Mouse (Mus musculus): ENCODE data around the gene Galnt18.

Gene Galnt18

GRCm38 (mm10) chr7:111550987-111551386 lies 228.8 kb downstream of the Galnt18 start:
- no peak for DNase-seq

- peak; percentile 22 for DNase-seq
Measured at GRCm38 (mm10) chr7:111547069-111547468, 232.7 kb downstream of the Galnt18 start.

GRCm38 (mm10) chr7:111545614-111546013 lies 234.2 kb downstream of the Galnt18 start:
- no peak for DNase-seq

GRCm38 (mm10) chr7:111537946-111538345 lies 241.8 kb downstream of the Galnt18 start:
- DNase-seq = no peak

- DNase-seq = no peak
Measured at GRCm38 (mm10) chr7:111534826-111535405, 244.9 kb downstream of the Galnt18 start.

GRCm38 (mm10) chr7:111528961-111529643 lies 250.7 kb downstream of the Galnt18 start:
- no peak for DNase-seq

GRCm38 (mm10) chr7:111528462-111528861 lies 251.3 kb downstream of the Galnt18 start:
- no peak for DNase-seq

- no peak for DNase-seq
Measured at GRCm38 (mm10) chr7:111520881-111521280, 258.9 kb downstream of the Galnt18 start.

GRCm38 (mm10) chr7:111518581-111519242 lies 261.1 kb downstream of the Galnt18 start:
- DNase-seq = peak; percentile 11

- DNase-seq = no peak
Measured at GRCm38 (mm10) chr7:111516882-111517281, 262.9 kb downstream of the Galnt18 start.

- no peak for DNase-seq
Measured at GRCm38 (mm10) chr7:111515471-111515870, 264.3 kb downstream of the Galnt18 start.

GRCm38 (mm10) chr7:111509167-111509854 lies 270.5 kb downstream of the Galnt18 start:
- DNase-seq = no peak

- no peak for DNase-seq
Measured at GRCm38 (mm10) chr7:111500616-111501015, 279.2 kb downstream of the Galnt18 start.

- DNase-seq = no peak
Measured at GRCm38 (mm10) chr7:111499255-111499790, 280.5 kb downstream of the Galnt18 start.

- no peak for DNase-seq
Measured at GRCm38 (mm10) chr7:111497191-111497590, 282.6 kb downstream of the Galnt18 start.

- no peak for DNase-seq
Measured at GRCm38 (mm10) chr7:111492242-111492949, 287.4 kb downstream of the Galnt18 start.

GRCm38 (mm10) chr7:111491566-111491965 lies 288.2 kb downstream of the Galnt18 start:
- no peak for DNase-seq

GRCm38 (mm10) chr7:111486811-111487333 lies 292.9 kb downstream of the Galnt18 start:
- DNase-seq = no peak

- DNase-seq = no peak
Measured at GRCm38 (mm10) chr7:111483896-111484295, 295.9 kb downstream of the Galnt18 start.

GRCm38 (mm10) chr7:111483321-111483720 lies 296.5 kb downstream of the Galnt18 start:
- no peak for DNase-seq

- no peak for DNase-seq
Measured at GRCm38 (mm10) chr7:111467715-111468114, 312.1 kb downstream of the Galnt18 start.

GRCm38 (mm10) chr7:111466720-111467119 lies 313.1 kb downstream of the Galnt18 start:
- no peak for DNase-seq
